Mouse (Mus musculus) kidney, adult 11 months (tissue): ENCODE results near the gene Ackr3.

Experiments
- DNase-seq: peaks from one replicate; pipeline ENCODE4 v3.0.0; 2022

Ackr3 gene

GRCm38 (mm10) chr1:90260704-90261581 lies 57.2 kb downstream of the Ackr3 start:
- DNase-seq, result no peak

DNA sequence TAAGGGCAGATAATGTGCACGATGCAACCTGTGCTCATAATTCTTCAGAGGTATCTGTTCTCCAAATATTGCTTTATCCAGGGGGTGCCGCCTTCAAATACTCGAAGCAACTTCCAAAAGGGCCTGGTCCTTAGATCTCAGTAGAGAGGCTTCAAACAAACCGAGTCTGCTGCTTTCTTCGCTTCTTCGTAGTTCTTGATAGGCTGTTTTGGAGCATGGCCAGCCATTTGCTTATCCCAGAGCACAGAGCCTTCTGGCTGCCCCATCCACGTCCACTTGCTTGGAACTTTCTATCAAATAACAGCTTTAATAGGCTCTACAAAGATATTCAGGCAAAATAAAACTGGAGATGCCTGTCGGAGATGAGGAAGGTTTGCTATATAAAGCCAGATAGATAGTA lies 58.6 kb downstream of the Ackr3 start:
- no peak for DNase-seq
